18 mouse cellular contexts compared by ENCODE assay signal in the genomic region with DNA sequence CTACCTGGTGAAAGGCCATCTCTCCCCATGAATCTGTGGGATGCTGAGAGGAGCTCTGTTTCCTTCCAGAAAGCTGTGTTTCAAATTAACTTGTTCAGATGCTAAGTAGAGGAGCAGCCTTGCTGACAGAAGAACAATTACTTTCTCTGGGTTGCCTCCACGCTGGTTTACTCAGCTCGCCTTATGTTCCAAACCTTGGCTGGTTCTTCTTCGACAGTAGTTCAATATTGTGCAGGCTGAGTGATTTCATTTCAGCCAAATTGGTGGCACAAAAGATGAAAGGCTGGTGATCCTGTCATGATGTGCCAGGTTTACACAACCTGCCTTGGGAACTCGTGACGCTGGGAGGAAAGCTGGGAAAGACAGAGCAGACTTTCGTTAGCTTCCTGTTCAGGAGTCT.
DNase-seq lines count a peak whose midpoint lies in the region; ATAC-seq and TF ChIP-seq lines count a peak whose summit lies in the region.
"Had no signal": no experiment of that assay in that cellular context is flagged by ENCODE, and none has a peak within 500 bp of the region (broad histone marks: within the 10 kb centered on the region; RNA-seq: fewer than 3 reads in every experiment).

No protein-coding gene starts in this region.

- H3K4me2 ChIP-seq in hindbrain, postnatal 0 days (ENCODE audit: low read depth, low read length) = no peak overlapping the region
- no peak overlapping the region for H3K4me2 ChIP-seq in hindbrain, embryonic 12.5 days (replicated peaks)
- H3K4me2 ChIP-seq: embryonic facial prominence, embryonic 12.5 days; heart, embryonic 13.5 days; liver, embryonic 13.5 days had no signal

- no peak overlapping the region for H3K27ac ChIP-seq in hindbrain, postnatal 0 days
- no peak overlapping the region for H3K27ac ChIP-seq in hindbrain, embryonic 12.5 days
- H3K27ac ChIP-seq: embryonic facial prominence, embryonic 12.5 days; heart, embryonic 13.5 days; left cerebral cortex, adult 2 months; limb, embryonic 10.5 days; liver, embryonic 13.5 days had no signal

- H3K27me3 ChIP-seq in hindbrain, postnatal 0 days (ENCODE audit: insufficient read depth, low read length) = no peaks in the 10 kb centered on the region
- peaks cover 4% of the 10 kb centered on the region; the same call in 1 of the 2 replicates for H3K27me3 ChIP-seq in hindbrain, embryonic 12.5 days
- H3K27me3 ChIP-seq: embryonic facial prominence, embryonic 12.5 days; heart, embryonic 13.5 days; liver, embryonic 13.5 days had no signal

- H3K4me1 ChIP-seq in hindbrain, postnatal 0 days (ENCODE audit: insufficient read depth, low read length) = no peaks in the 10 kb centered on the region
- H3K4me1 ChIP-seq in hindbrain, embryonic 12.5 days = peaks cover 6% of the 10 kb centered on the region; the same call in 1 of the 2 replicates
- H3K4me1 ChIP-seq: embryonic facial prominence, embryonic 12.5 days; heart, embryonic 13.5 days; limb, embryonic 10.5 days; liver, embryonic 13.5 days had no signal

- H3K36me3 ChIP-seq in hindbrain, postnatal 0 days (ENCODE audit: insufficient read depth, low read length) = no peaks in the 10 kb centered on the region
- H3K36me3 ChIP-seq in hindbrain, embryonic 12.5 days = no peaks in the 10 kb centered on the region
- H3K36me3 ChIP-seq: embryonic facial prominence, embryonic 12.5 days; heart, embryonic 13.5 days; limb, embryonic 10.5 days; liver, embryonic 13.5 days had no signal

- H3K9me3 ChIP-seq in hindbrain, postnatal 0 days (ENCODE audit: low read length) = no peaks in the 10 kb centered on the region
- H3K9me3 ChIP-seq in hindbrain, embryonic 12.5 days (replicated peaks) = peaks cover 12% of the 10 kb centered on the region
- H3K9me3 ChIP-seq: embryonic facial prominence, embryonic 12.5 days; limb, embryonic 10.5 days; liver, embryonic 13.5 days had no signal

- no peak for ATAC-seq in cerebellum, adult (ENCODE audit: insufficient number of reproducible peaks, low FRiP score, low TSS enrichment)
- ATAC-seq in hindbrain, postnatal 0 days = peak; percentile 38; the same call in 1 of the 2 replicates
- ATAC-seq in hindbrain, embryonic 12.5 days (ENCODE audit: low FRiP score) = no peak

- WGBS in hindbrain, postnatal 0 days = 28% methylated on average over 6 of the region's 6 CpGs
- WGBS in hindbrain, embryonic 12.5 days = 39% methylated on average over 6 of the region's 6 CpGs

- H3K4me3 ChIP-seq in hindbrain, postnatal 0 days (ENCODE audit: low read length) = no peak overlapping the region
- H3K4me3 ChIP-seq in hindbrain, embryonic 12.5 days = no peak overlapping the region
- H3K4me3 ChIP-seq: embryonic facial prominence, embryonic 12.5 days; heart, embryonic 13.5 days; left cerebral cortex, adult 2 months; limb, embryonic 10.5 days; liver, embryonic 13.5 days had no signal

- H3K9ac ChIP-seq in hindbrain, postnatal 0 days (replicated peaks; ENCODE audit: low read length) = no peak overlapping the region
- no peak overlapping the region for H3K9ac ChIP-seq in hindbrain, embryonic 12.5 days
- H3K9ac ChIP-seq: embryonic facial prominence, embryonic 12.5 days; heart, embryonic 13.5 days; liver, embryonic 13.5 days had no signal

- DNase-seq in cerebellum, postnatal 14 days = peak; percentile 35 to 46
- DNase-seq in hindbrain, postnatal 0 days (ENCODE audit: low spot score) = peak; percentile 42
- peak; percentile 31 for DNase-seq in brain, adult 2 months (ENCODE audit: low read depth, low spot score)
- DNase-seq in layer of hippocampus, adult 9-11 months = peak; percentile 21
- no peak for DNase-seq in urinary bladder, postnatal 10 days (ENCODE audit: low spot score)
- DNase-seq: adrenal gland, postnatal 10 days; heart, postnatal 36 days; kidney, adult 9 months; kidney, postnatal 36 days; liver, embryonic 13.5 days; right cerebral cortex, postnatal 4 days; thymus, postnatal 25 days had no signal

- no peak for TF ChIP-seq CTCF in hindbrain, postnatal 0 days (IDR thresholded peaks at IDR 0.05; ENCODE audit: low read depth)
